Mouse (Mus musculus) kidney, adult 11 months (tissue): ENCODE measurements around the gene Vmn2r11.
"Not testable (repeated sequence)": the region's sequence is repeated elsewhere in the genome, so short reads cannot be mapped to it uniquely, and the experiment has no call there.

Source experiments
- DNase-seq: peaks from one replicate; pipeline ENCODE4 v3.0.0; 2022

Vmn2r11 gene

GRCm38 (mm10) chr5:109059469-109059868 lies at the start of gene Vmn2r11:
Vmn2r11 (minus strand) TSS chr5:109059569.
- DNase-seq: not testable (repeated sequence)

- not testable (repeated sequence) for DNase-seq
Measured at GRCm38 (mm10) chr5:109097850-109098249, 38.5 kb upstream of the Vmn2r11 start, which contains the start of gene Vmn2r12. Vmn2r12 (minus strand) TSS chr5:109097950.

- not testable (repeated sequence) for DNase-seq
Measured at GRCm38 (mm10) chr5:109096482-109096881, 37.1 kb upstream of the Vmn2r11 start.

- DNase-seq: not testable (repeated sequence)
Measured at GRCm38 (mm10) chr5:109072016-109072415, 12.6 kb upstream of the Vmn2r11 start.

GRCm38 (mm10) chr5:109055286-109055685 lies 4.1 kb downstream of the Vmn2r11 start:
- DNase-seq: no peak

- no peak for DNase-seq
Measured at GRCm38 (mm10) chr5:109032591-109032990, 26.8 kb downstream of the Vmn2r11 start.

GRCm38 (mm10) chr5:109006427-109006826 lies 52.9 kb downstream of the Vmn2r11 start, which contains the start of gene Vmn2r10:
Vmn2r10 (minus strand) TSS chr5:109006527.
- DNase-seq: not testable (repeated sequence)
